Mouse (Mus musculus): ENCODE measurements at regions not wholly inside any gene's neighbourhood (a gene's known extent, or its start where the extent isn't known, plus 50 kb on each side); places are given as distances from the start of the nearest gene placed in this dataset.

- TF ChIP-seq POLR2A (IDR thresholded peaks at IDR 0.05; ENCODE audit: insufficient read length, low read depth): no peak
- TF ChIP-seq TCF3 (IDR thresholded peaks at IDR 0.05; ENCODE audit: insufficient read length, low read depth): no peak
- TF ChIP-seq USF1 (IDR thresholded peaks at IDR 0.05; ENCODE audit: low read depth): no peak
- TF ChIP-seq E2F4 (IDR thresholded peaks at IDR 0.05; ENCODE audit: insufficient read depth): no peak
- no peak for TF ChIP-seq TCF12 (IDR thresholded peaks at IDR 0.05; ENCODE audit: insufficient read depth, poor library complexity, severe bottlenecking)
- no peak for TF ChIP-seq REST (IDR thresholded peaks at IDR 0.05; ENCODE audit: insufficient read depth, insufficient read length)
- no peak for TF ChIP-seq POLR2AphosphoS2 (IDR thresholded peaks at IDR 0.05; ENCODE audit: insufficient read length, low read depth)
- TF ChIP-seq SRF (IDR thresholded peaks at IDR 0.05; ENCODE audit: control insufficient read depth, insufficient read length, low read depth): no peak
- no peak for TF ChIP-seq MYOG (IDR thresholded peaks at IDR 0.05; ENCODE audit: control insufficient read depth in 1 of 3, insufficient read depth in 1 of 3, insufficient read length in 2 of 3, low read depth in 2 of 3)
- TF ChIP-seq MYOD1 (IDR thresholded peaks at IDR 0.05; ENCODE audit: control insufficient read depth in 1 of 3, insufficient read length in 2 of 3, low read depth in 2 of 3): no peak
Measured at GRCm38 (mm10) chr1:10835653-10836415, 578.1 kb upstream of the A830018L16Rik start.
